Mouse (Mus musculus) right cerebral cortex, adult 18-20 months (tissue): Measurements from ENCODE around the gene Elmsan1.

Source experiments
- DNase-seq: peaks from one replicate; pipeline ENCODE4 v3.0.0; 2022; ENCODE audit warnings: mixed read lengths

The Elmsan1 gene

GRCm38 (mm10) chr12:84192280-84192679 is 26.4 kb downstream of the Elmsan1 start:
- DNase-seq, result no peak

GRCm38 (mm10) chr12:84191770-84192169 is 26.9 kb downstream of the Elmsan1 start:
- DNase-seq, result no peak

GRCm38 (mm10) chr12:84191190-84191589 is 27.5 kb downstream of the Elmsan1 start:
- no peak for DNase-seq

GRCm38 (mm10) chr12:84190151-84190820 is 28.4 kb downstream of the Elmsan1 start:
- DNase-seq, result no peak

- DNase-seq, result no peak
Observed at GRCm38 (mm10) chr12:84188881-84189444, 29.7 kb downstream of the Elmsan1 start.

- DNase-seq, result no peak
Observed at GRCm38 (mm10) chr12:84187752-84188601, 30.7 kb downstream of the Elmsan1 start.

- DNase-seq, result peak; percentile 30
Observed at GRCm38 (mm10) chr12:84186950-84187349, 31.7 kb downstream of the Elmsan1 start.

- no peak for DNase-seq
Observed at GRCm38 (mm10) chr12:84186536-84186935, 32.1 kb downstream of the Elmsan1 start.

GRCm38 (mm10) chr12:84185547-84185946 is 33.1 kb downstream of the Elmsan1 start:
- no peak for DNase-seq

GRCm38 (mm10) chr12:84184979-84185378 is 33.7 kb downstream of the Elmsan1 start:
- no peak for DNase-seq

GRCm38 (mm10) chr12:84181999-84182398 is 36.7 kb downstream of the Elmsan1 start:
- DNase-seq, result no peak

- DNase-seq, result peak; percentile 41
Observed at GRCm38 (mm10) chr12:84180701-84181435, 37.8 kb downstream of the Elmsan1 start.

GRCm38 (mm10) chr12:84180090-84180489 is 38.6 kb downstream of the Elmsan1 start:
- no peak for DNase-seq

GRCm38 (mm10) chr12:84178652-84179445 is 39.8 kb downstream of the Elmsan1 start:
- no peak for DNase-seq

- no peak for DNase-seq
Observed at GRCm38 (mm10) chr12:84178052-84178451, 40.6 kb downstream of the Elmsan1 start.

- no peak for DNase-seq
Observed at GRCm38 (mm10) chr12:84176886-84177765, 41.6 kb downstream of the Elmsan1 start.

- peak; percentile 39 for DNase-seq
Observed at GRCm38 (mm10) chr12:84176126-84176769, 42.4 kb downstream of the Elmsan1 start.

GRCm38 (mm10) chr12:84175659-84176061 is 43.0 kb downstream of the Elmsan1 start:
- peak; percentile 91 for DNase-seq

- DNase-seq, result no peak
Observed at GRCm38 (mm10) chr12:84174871-84175270, 43.8 kb downstream of the Elmsan1 start.

- DNase-seq, result no peak
Observed at GRCm38 (mm10) chr12:84174190-84174811, 44.4 kb downstream of the Elmsan1 start.
